Mouse (Mus musculus) lung, embryonic 14.5 days (tissue): ENCODE results near the gene Hic1. TPM values are rescaled to one million over a fixed set of nuclear protein-coding genes. Genes with fewer than 3 reads are reported as not detected.

Experiments used
- ATAC-seq: fragments of 200-750 bp; cut with Nextera tagmentation; 2 replicates; pipeline ENCODE4 v1.8.0; 2017; ENCODE audit warnings: mild to moderate bottlenecking, moderate TSS enrichment, moderate library complexity; ENCODE audit not compliant: insufficient read depth
- DNase-seq: peaks from one replicate; pipeline ENCODE4 v3.0.0-alpha.2; 2015
- H3K27ac ChIP-seq: fragments of 300-500 bp; sonication (generic); 2 replicates; pipeline ENCODE4 v1.5.1; 2014; ENCODE audit warnings: low read depth, mild to moderate bottlenecking, moderate library complexity
- H3K27me3 ChIP-seq: fragments of 300-500 bp; sonication (generic); 2 replicates; pipeline ENCODE4 v1.6.1; 2014; ENCODE audit warnings: low read length, control low read depth; ENCODE audit not compliant: insufficient read depth
- H3K36me3 ChIP-seq: fragments of 300-500 bp; sonication (generic); 2 replicates; pipeline ENCODE4 v1.6.1; 2014; ENCODE audit warnings: control low read depth; ENCODE audit not compliant: insufficient read depth
- H3K4me1 ChIP-seq: fragments of 300-500 bp; sonication (generic); 2 replicates; pipeline ENCODE4 v1.6.1; 2014; ENCODE audit warnings: antibody characterized with exemption, control low read depth; ENCODE audit not compliant: insufficient read depth
- H3K4me2 ChIP-seq: fragments of 300-500 bp; sonication (generic); 2 replicates; pipeline ENCODE4 v1.6.1; 2014; ENCODE audit warnings: mild to moderate bottlenecking
- H3K4me3 ChIP-seq: fragments of 300-500 bp; sonication (generic); 2 replicates; pipeline ENCODE4 v1.5.1; 2014; ENCODE audit warnings: low read depth, low read length
- H3K9ac ChIP-seq: fragments of 300-500 bp; sonication (generic); 2 replicates; pipeline ENCODE4 v1.6.1; 2014
- H3K9me3 ChIP-seq: fragments of 300-500 bp; sonication (generic); 2 replicates; pipeline ENCODE4 v1.6.1; 2016; ENCODE audit warnings: low read depth, low read length, control low read depth
- CTCF ChIP-seq: IDR thresholded peaks from 2 replicates; pipeline ENCODE4 v1.5.1; 2016; ENCODE audit warnings: antibody characterized with exemption, low read depth
- WGBS: fragments of 180-500 bp; shearing (Covaris S2); extraction: QIAGEN DNeasy Blood & Tissue Kit; methylation state at CpG from one replicate; pipeline ENCODE4 v1.1.7; 2014; 5-methylcytosine and 5-hydroxymethylcytosine counted together
- polyA plus RNA-seq: library from polyadenylated mRNA; unstranded; fragments of >200 nt; fragmentation: Nextera tagmentation; extraction: Ambion mirVana; gene quantifications from 2 replicates; pipeline ENCODE4 v1.2.1, GENCODE M21; 2014

Hic1 gene
- polyA plus RNA-seq, 1 experiment from 2014 or later = 15.6 TPM

DNA sequence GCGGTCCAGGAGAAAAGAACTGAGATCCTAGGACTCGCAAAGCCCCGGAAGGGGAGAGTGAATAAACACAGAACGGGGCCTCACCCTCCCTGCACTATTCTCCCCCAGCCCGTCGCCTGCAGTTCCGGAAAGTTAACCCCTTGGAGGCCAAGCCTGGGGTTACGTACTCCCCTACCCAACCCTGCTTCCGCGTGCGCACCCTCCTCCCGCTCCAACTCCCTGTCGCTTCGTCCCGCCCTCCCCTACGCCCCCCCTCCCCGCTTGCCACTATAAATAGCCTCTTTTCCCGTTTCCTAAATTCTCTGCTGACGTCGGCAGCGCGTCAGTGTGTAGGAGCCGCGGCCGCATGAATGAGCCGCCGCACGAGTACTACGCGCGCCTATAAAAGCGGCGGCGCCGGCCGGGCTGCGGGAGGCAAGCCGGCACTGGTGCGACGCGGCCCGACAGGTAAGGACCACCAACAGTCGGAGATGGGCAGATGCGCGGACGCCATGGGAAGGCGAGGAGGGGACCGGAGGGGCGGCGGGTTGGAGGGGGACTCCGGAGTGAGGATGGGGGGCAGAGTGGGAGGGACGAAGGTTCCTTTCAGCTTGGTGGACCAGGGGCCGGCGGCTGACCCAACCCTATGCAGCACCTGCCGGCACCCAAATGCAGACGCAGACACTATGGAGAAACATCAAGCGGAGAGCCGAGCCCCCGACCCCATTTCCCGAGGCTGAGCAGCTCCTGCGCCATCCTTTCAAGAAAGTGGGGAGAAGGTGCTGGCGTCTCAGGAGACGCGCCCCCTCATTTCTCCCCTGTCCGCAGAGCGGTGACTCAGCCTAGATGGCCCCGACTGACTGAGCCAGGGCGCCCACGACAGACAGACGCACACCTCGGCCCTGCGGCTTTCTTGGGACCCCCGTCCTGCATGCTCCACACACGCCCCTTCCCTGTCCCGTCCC, 3.1 kb upstream of the Hic1 start:
- Histone ChIP-seq H3K27me3 (peaks cover 51% of the 10 kb centered on the region), H3K9me3 (no peaks in the 10 kb centered on the region), H3K4me2 (peak overlapping the region; percentile 92), H3K9ac (peak overlapping the region; percentile 20; the same call in 1 of the 2 replicates), H3K36me3 (peaks cover 14% of the 10 kb centered on the region), H3K4me3 (peak overlapping the region; percentile 61), H3K27ac (no peak overlapping the region), H3K4me1 (peaks cover 2% of the 10 kb centered on the region)
- no peak for TF ChIP-seq CTCF
- ATAC-seq (no peak; the same call in 1 of the 2 replicates), DNase-seq (peak; percentile 75)
- under 1% methylated on average over 75 of the region's 75 CpGs for whole genome bisulfite sequencing

DNA sequence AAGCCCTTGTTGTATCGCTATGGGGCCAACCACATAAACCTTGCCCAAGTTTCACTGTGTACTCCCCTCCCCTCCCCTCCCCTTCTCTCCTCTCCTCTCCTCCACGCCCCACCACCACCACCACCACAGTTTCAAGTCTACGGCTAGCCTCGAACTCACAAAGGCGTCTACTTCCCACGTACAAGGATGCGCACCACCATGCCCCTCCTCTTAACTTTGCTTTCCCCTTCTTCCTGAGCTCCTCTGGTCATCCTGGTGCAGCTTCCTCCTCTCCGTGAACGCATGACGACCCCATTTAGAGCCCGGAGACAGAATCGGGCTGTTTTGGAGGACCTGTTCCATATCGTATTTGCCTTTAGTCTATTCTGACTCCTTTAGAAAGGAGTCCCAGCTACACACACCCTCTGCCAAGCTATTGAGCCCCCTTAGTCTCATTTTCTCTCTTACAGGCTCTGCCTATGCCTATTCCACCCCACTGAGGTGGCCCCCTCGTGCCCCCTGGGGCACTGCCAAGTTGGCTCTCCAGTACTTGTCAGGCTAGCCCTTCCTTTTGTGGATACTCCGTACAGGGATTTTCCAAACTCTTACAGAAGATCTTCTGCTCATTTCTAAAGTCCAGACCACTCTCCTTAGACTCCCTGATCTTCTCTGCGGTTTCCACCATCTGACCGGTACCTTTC, 2.0 kb upstream of the Hic1 start:
- ATAC-seq (no peak), DNase-seq (no peak)
- H3K27me3 ChIP-seq = peaks cover 61% of the 10 kb centered on the region
- 13% methylated on average over 17 of the region's 17 CpGs for WGBS
- H3K9me3 ChIP-seq = no peaks in the 10 kb centered on the region
- peaks cover 16% of the 10 kb centered on the region for H3K36me3 ChIP-seq
- H3K4me2 ChIP-seq = peak overlapping the region; percentile 92
- peak overlapping the region; percentile 61; the same call in 1 of the 2 replicates for H3K4me3 ChIP-seq
- no peak overlapping the region for H3K27ac ChIP-seq
- no peak overlapping the region for H3K9ac ChIP-seq
- H3K4me1 ChIP-seq = peaks cover 2% of the 10 kb centered on the region
- no peak for TF ChIP-seq CTCF

DNA sequence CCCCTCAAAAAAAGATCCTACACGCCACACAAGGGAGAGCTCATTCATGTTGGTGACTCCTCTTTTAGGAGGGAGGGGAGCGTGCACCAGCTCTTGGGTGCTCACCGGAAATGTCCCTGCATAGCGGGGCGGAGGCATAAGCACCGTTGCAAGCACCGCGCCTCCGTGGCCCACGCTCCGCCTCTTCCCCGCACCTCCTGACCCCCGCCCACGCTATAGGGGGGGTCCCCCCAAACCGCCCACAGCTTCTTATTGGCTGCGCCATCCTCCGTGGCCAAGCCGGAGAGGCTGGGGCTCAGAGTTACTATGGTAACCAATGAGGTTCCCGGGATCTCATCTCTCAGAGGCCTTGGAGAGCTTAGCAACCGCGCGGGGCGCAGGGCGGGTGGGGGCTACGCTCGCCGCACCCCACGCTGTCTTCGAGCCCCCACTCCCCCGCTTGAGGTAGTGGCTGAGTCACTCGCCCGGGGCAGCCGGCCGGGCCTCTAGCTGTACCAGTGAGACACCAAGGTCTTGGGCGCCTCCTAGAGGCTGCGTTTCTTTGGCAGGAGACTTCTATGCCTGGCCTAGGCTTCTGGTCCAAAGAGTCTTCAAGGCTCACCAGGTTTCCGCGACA, 925 bp upstream of the Hic1 start:
- H3K4me3 ChIP-seq = peak overlapping the region; percentile 77
- H3K27me3 ChIP-seq = peaks cover 72% of the 10 kb centered on the region
- peak; percentile 45 for ATAC-seq
- DNase-seq = peak; percentile 98
- H3K9me3 ChIP-seq = no peaks in the 10 kb centered on the region
- peaks cover 25% of the 10 kb centered on the region for H3K36me3 ChIP-seq
- peak overlapping the region; percentile 76 for H3K4me2 ChIP-seq
- no peak overlapping the region for H3K9ac ChIP-seq
- peak; percentile 77 for TF ChIP-seq CTCF
- WGBS = under 1% methylated on average over 38 of the region's 38 CpGs
- H3K4me1 ChIP-seq = peaks cover 2% of the 10 kb centered on the region
- H3K27ac ChIP-seq = peak overlapping the region; percentile 33; the same call in 1 of the 2 replicates

DNA sequence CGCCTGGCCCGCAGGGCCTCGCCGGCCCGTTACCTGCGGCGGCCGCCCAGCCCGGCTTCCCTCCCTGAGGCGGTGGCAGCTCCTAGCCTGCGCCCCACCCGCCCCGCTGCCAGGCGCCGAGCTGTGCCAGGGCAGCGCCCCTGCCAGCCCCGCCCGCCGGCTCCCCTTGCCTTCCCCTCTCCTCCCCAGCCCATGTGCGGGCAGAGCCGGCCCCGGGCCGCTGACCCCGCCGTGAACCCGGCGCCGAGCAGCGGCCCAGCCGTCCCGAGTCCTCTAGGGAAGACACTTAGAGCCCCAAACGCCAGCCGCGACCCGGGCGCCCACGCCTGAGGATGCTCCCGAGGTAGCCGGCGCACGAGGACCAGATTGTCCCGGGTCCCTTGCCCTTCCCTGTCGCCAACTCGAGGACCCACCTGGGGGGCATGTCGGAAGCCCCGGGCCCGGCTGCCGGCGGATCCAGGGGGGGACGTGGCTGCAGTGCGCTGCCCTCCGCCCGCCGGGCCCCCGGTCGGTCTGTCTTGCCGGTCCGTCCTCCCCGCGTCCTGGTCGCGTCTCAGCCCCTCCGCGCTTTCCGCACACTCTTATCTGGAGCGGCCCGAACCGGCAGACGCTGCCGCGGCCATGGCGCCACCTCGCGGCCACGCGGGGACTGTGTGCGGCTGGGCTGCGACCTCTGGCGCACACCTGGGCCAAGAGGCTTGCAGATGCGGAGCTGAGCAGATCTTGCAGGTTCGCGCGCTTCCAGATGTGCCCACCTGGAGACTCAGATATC, 543 bp downstream of the Hic1 start:
- Histone ChIP-seq H3K27me3 (peaks cover 82% of the 10 kb centered on the region), H3K4me2 (peak overlapping the region; percentile 76), H3K4me1 (peaks cover 2% of the 10 kb centered on the region), H3K4me3 (peak overlapping the region; percentile 77), H3K27ac (peak overlapping the region; percentile 95), H3K9me3 (no peaks in the 10 kb centered on the region), H3K9ac (peak overlapping the region; percentile 91), H3K36me3 (peaks cover 39% of the 10 kb centered on the region)
- peak; percentile 93 for DNase-seq
- WGBS = 0% methylated on average over 77 of the region's 83 CpGs
- ATAC-seq = peak; percentile 35
- peak; percentile 78 for TF ChIP-seq CTCF

DNA sequence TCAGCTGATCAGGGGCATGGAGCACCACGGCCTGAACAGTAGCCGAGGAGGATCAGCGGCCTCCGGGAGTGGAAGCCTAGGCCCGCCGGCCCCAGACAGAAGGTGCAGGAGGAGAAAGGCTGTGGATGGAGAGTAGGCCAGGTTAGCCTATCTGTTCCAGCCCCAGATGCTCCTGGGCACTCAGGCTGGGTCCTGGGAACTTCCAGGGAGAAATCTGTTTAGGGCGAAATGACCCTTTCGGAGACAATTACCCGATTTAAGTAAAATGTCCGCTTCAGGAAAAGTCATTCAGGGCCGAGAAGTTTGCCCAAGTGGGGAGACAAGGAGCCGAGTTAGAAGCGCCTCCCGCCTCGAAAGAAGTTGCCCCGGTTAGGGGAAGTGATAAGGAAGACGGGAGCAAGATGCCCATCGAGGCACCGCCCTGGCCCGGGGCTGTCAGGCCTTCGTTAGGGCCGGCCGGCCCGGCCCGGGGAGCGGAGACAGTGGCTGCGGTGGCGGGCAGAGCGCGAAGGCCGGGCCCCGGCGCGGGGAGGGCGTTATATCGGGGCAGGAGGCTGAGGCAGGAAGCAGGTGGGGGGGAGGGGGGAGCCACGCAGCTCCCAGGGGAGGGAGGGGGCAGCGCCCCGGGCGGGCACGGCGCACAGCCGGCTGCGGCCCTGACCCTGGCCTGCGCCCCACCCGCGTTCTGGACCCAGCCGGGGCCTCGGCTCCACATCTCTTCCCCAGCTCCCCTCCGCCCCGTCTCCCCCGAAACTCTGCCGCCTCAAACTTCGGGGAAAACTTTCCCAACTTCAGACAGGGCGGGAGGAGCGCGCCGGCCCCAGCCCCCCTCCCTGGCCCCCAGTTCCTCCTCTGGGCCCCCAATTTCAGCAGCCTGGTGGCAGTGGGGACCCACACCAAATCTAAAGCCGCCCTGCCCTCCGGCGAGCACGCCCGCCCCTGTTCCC, 1.4 kb downstream of the Hic1 start:
- Histone ChIP-seq H3K4me2 (peak overlapping the region; percentile 76), H3K4me3 (peak overlapping the region; percentile 77), H3K36me3 (peaks cover 48% of the 10 kb centered on the region), H3K27me3 (peaks cover 78% of the 10 kb centered on the region), H3K27ac (peak overlapping the region; percentile 95), H3K9me3 (no peaks in the 10 kb centered on the region), H3K4me1 (peaks cover 4% of the 10 kb centered on the region), H3K9ac (peak overlapping the region; percentile 91)
- WGBS = 4% methylated on average over 45 of the region's 63 CpGs
- TF ChIP-seq CTCF = no peak
- ATAC-seq (no peak), DNase-seq (peak; percentile 59)
